Mouse (Mus musculus): Measurements from ENCODE around the gene Lsm14a. TPM values are rescaled to one million over a fixed set of nuclear protein-coding genes. Genes with fewer than 3 reads are reported as not detected.
A peak's percentile ranks its signal among the peaks of the same experiment; 100 is the strongest.

Gene Lsm14a
- 58.9 and 73.1 TPM in 2 replicates for polyA plus RNA-seq (2015; fragmentation: Nextera tagmentation; extraction: Ambion mirVana)

- Histone ChIP-seq H3K4me1 (replicated peaks) (peaks cover 15% of the 10 kb centered on the region), H3K27me3 (no peaks in the 10 kb centered on the region), H3K4me3 (no peak within 1 kb of the TSS), H3K4me2 (no peak within 1 kb of the TSS), H3K9me3 (no peaks in the 10 kb centered on the region), H3K9ac (no peak within 1 kb of the TSS), H3K36me3 (no peaks in the 10 kb centered on the region), H3K27ac (replicated peaks) (peak within 1 kb of the TSS; percentile 72; the same call in 1 of the 2 replicates)
- no peak for ATAC-seq (ENCODE audit: low read depth)
These were observed at the start of gene Lsm14a for GRCm38 (mm10) chr7:34393215-34393614. Gene Lsm14a (minus strand): TSS chr7:34393315.

GRCm38 (mm10) chr7:34438903-34439302 lies 45.8 kb upstream of the Lsm14a start:
- WGBS, result 51% methylated on average over 6 of the region's 6 CpGs

DNA sequence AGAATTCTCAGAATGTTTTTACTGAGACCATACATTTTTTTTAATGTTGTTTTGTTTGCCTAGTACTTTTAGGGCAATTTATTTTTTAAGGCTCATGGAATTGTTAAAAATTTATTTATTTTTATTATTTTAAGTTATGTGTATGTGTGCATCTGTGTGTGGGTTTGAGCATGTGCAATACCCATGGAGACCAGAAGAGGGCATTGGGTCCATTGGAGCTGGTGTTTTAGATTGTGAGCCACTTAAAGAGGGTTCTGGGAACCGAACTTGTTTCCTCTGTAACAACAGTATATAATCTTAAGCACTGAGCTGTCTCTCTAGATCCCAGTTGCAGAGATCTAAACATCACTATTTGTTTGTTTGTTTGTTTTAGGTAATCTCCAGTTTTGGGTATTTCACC lies 40.5 kb upstream of the Lsm14a start:
- H3K27me3 ChIP-seq, result no peaks in the 10 kb centered on the region
- WGBS, result 81% methylated on average over 1 of the region's 1 CpGs
- no peak for ATAC-seq (ENCODE audit: low read depth)

More at GRCm38 (mm10) chr7:34438903-34439302, 45.8 kb upstream of the Lsm14a start:
- Histone ChIP-seq H3K4me3 (no peak overlapping the region), H3K4me2 (no peak overlapping the region), H3K36me3 (no peaks in the 10 kb centered on the region), H3K9me3 (no peaks in the 10 kb centered on the region), H3K27me3 (no peaks in the 10 kb centered on the region), H3K9ac (no peak overlapping the region), H3K27ac (replicated peaks) (no peak overlapping the region), H3K4me1 (replicated peaks) (peaks cover 4% of the 10 kb centered on the region; the same call in 1 of the 2 replicates)
- no peak for ATAC-seq (ENCODE audit: low read depth)

GRCm38 (mm10) chr7:34421201-34421600 lies 28.1 kb upstream of the Lsm14a start:
- H3K4me3 ChIP-seq, result no peak overlapping the region
- 87% methylated on average over 2 of the region's 2 CpGs for WGBS
- ATAC-seq (ENCODE audit: low read depth), result no peak
- H3K27me3 ChIP-seq, result no peaks in the 10 kb centered on the region
- H3K27ac ChIP-seq (replicated peaks), result no peak overlapping the region
- H3K9me3 ChIP-seq, result no peaks in the 10 kb centered on the region
- no peaks in the 10 kb centered on the region for H3K36me3 ChIP-seq
- H3K4me1 ChIP-seq (replicated peaks), result no peaks in the 10 kb centered on the region
- H3K9ac ChIP-seq, result no peak overlapping the region
- H3K4me2 ChIP-seq, result no peak overlapping the region

More for the DNA sequence above, 40.5 kb upstream of the Lsm14a start:
- no peak overlapping the region for H3K9ac ChIP-seq
- no peaks in the 10 kb centered on the region for H3K9me3 ChIP-seq
- no peaks in the 10 kb centered on the region for H3K36me3 ChIP-seq
- no peak overlapping the region for H3K4me3 ChIP-seq
- no peak overlapping the region for H3K27ac ChIP-seq (replicated peaks)
- no peaks in the 10 kb centered on the region for H3K4me1 ChIP-seq (replicated peaks)
- H3K4me2 ChIP-seq, result no peak overlapping the region

DNA sequence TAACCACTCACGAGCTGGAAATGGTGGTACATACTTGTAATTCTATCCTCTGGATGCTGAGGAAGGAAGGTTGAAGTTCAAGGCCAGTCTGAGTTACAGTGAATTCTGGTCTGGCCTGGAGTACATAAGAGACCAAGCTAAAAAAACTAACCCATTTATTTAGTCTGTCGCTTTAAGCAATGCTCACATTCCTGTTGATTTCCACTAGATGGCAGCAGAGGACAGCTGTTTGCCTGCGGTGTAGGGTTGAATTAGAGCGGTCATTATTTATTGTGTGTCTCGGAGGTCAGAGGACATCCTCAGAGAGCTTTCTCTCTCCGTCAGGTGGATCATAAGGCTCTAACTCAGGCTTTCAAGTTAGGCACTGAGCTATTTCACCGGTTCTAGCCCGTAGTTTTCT lies 14.4 kb upstream of the Lsm14a start:
- H3K9me3 ChIP-seq, result no peaks in the 10 kb centered on the region
- WGBS, result 9% methylated on average over 8 of the region's 8 CpGs
- no peak overlapping the region for H3K27ac ChIP-seq (replicated peaks)
- H3K4me3 ChIP-seq, result no peak overlapping the region
- H3K4me1 ChIP-seq (replicated peaks), result no peaks in the 10 kb centered on the region
- H3K36me3 ChIP-seq, result no peaks in the 10 kb centered on the region
- no peaks in the 10 kb centered on the region for H3K27me3 ChIP-seq
- H3K4me2 ChIP-seq, result peak overlapping the region; percentile 32
- H3K9ac ChIP-seq, result no peak overlapping the region
- ATAC-seq (ENCODE audit: low read depth), result peak; percentile 65

DNA sequence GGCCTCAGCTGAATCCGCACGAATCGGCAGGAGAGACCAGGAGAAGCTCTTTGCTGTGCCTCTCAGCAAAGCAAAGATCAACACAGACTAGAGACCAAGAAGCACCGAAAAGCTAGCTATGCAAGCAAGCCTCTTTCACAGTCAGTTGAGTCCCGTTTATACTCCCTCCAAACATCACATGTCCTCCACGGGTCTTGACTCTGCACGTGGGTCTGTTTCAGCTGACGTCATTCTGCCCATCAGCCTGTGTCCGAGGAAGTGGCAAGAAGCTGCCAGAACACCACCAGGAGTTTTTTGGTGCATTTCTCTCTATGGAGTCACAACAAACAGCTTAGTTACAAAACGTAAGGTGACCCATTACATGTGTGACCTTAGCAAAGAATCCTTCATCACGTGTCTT lies 10.8 kb upstream of the Lsm14a start:
- Histone ChIP-seq H3K4me2 (no peak overlapping the region), H3K4me1 (replicated peaks) (no peaks in the 10 kb centered on the region), H3K36me3 (no peaks in the 10 kb centered on the region), H3K27me3 (no peaks in the 10 kb centered on the region), H3K9ac (no peak overlapping the region), H3K27ac (replicated peaks) (no peak overlapping the region), H3K9me3 (no peaks in the 10 kb centered on the region), H3K4me3 (no peak overlapping the region)
- no peak for ATAC-seq (ENCODE audit: low read depth)
- WGBS, result 83% methylated on average over 11 of the region's 11 CpGs

DNA sequence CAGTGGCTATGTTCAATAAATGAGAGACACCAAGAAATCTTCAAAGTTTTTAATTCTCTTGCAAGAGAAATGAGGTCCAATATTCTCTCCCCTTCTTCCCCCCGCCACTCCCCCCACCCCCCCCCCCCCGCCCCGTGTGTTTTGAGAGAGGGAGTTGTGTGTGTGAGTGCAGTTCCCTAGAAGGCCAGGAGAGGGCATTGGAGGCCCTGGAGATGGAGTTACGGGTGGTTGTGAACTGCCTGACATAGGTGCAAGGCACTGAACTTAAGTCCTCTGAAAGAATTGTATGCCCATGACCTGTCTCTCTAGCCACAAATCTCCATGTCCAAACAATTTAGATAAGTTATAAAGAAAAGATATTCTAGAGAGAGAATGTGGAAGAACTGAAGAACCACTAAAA lies 7.0 kb upstream of the Lsm14a start:
- no peak overlapping the region for H3K27ac ChIP-seq (replicated peaks)
- H3K4me2 ChIP-seq, result no peak overlapping the region
- H3K9me3 ChIP-seq, result no peaks in the 10 kb centered on the region
- 49% methylated on average over 4 of the region's 4 CpGs for WGBS
- H3K4me3 ChIP-seq, result no peak overlapping the region
- no peaks in the 10 kb centered on the region for H3K4me1 ChIP-seq (replicated peaks)
- H3K27me3 ChIP-seq, result no peaks in the 10 kb centered on the region
- ATAC-seq (ENCODE audit: low read depth), result no peak
- H3K36me3 ChIP-seq, result no peaks in the 10 kb centered on the region
- H3K9ac ChIP-seq, result no peak overlapping the region

- H3K9me3 ChIP-seq, result no peaks in the 10 kb centered on the region
- H3K4me2 ChIP-seq, result no peak overlapping the region
- H3K9ac ChIP-seq, result no peak overlapping the region
- H3K4me3 ChIP-seq, result no peak overlapping the region
- H3K27ac ChIP-seq (replicated peaks), result no peak overlapping the region
- no peaks in the 10 kb centered on the region for H3K27me3 ChIP-seq
- no peaks in the 10 kb centered on the region for H3K4me1 ChIP-seq (replicated peaks)
- no peak for ATAC-seq (ENCODE audit: low read depth)
- H3K36me3 ChIP-seq, result no peaks in the 10 kb centered on the region
- 77% methylated on average over 5 of the region's 5 CpGs for WGBS
These were observed 5.7 kb upstream of the Lsm14a start for GRCm38 (mm10) chr7:34398831-34399230.

DNA sequence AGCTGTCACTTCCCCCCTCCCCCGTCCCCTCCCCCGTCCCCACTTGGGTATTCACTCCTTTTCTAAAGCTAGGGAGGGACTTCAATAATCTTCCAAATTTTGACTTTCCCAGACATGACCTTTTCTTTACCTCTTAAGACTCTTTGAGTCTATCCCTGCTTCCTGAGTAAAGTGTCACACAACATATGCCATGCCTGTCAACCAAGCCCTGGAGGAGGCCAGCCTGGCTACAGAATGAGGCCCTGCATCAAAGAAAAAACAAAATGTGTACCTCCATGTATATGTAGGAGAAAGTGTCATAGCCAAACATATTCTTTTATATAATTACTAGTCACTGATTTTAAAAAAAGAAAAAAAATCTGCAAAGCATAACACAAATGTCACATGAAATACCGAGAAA lies 3.7 kb upstream of the Lsm14a start:
- H3K4me3 ChIP-seq, result no peak overlapping the region
- H3K4me2 ChIP-seq, result no peak overlapping the region
- no peak overlapping the region for H3K9ac ChIP-seq
- H3K27ac ChIP-seq (replicated peaks), result no peak overlapping the region
- ATAC-seq (ENCODE audit: low read depth), result no peak
- WGBS, result 81% methylated on average over 3 of the region's 3 CpGs
- H3K27me3 ChIP-seq, result no peaks in the 10 kb centered on the region
- H3K9me3 ChIP-seq, result no peaks in the 10 kb centered on the region
- H3K4me1 ChIP-seq (replicated peaks), result no peaks in the 10 kb centered on the region
- no peaks in the 10 kb centered on the region for H3K36me3 ChIP-seq

GRCm38 (mm10) chr7:34395761-34396160 lies 2.6 kb upstream of the Lsm14a start:
- 67% methylated on average over 6 of the region's 6 CpGs for WGBS
- peaks cover 5% of the 10 kb centered on the region for H3K4me1 ChIP-seq (replicated peaks)
- H3K9me3 ChIP-seq, result no peaks in the 10 kb centered on the region
- no peak overlapping the region for H3K4me3 ChIP-seq
- no peak overlapping the region for H3K27ac ChIP-seq (replicated peaks)
- no peak overlapping the region for H3K9ac ChIP-seq
- no peaks in the 10 kb centered on the region for H3K27me3 ChIP-seq
- no peaks in the 10 kb centered on the region for H3K36me3 ChIP-seq
- no peak for ATAC-seq (ENCODE audit: low read depth)
- H3K4me2 ChIP-seq, result no peak overlapping the region

GRCm38 (mm10) chr7:34394636-34395035 lies 1.5 kb upstream of the Lsm14a start:
- peak overlapping the region; percentile 72 for H3K27ac ChIP-seq (replicated peaks)
- 75% methylated on average over 5 of the region's 5 CpGs for WGBS
- ATAC-seq (ENCODE audit: low read depth), result no peak

GRCm38 (mm10) chr7:34394091-34394490 lies 976 bp upstream of the Lsm14a start:
- H3K4me2 ChIP-seq, result no peak overlapping the region
- H3K4me1 ChIP-seq (replicated peaks), result peaks cover 13% of the 10 kb centered on the region
- no peaks in the 10 kb centered on the region for H3K36me3 ChIP-seq
- peak overlapping the region; percentile 72; the same call in 1 of the 2 replicates for H3K27ac ChIP-seq (replicated peaks)
- no peak for ATAC-seq (ENCODE audit: low read depth)
- no peaks in the 10 kb centered on the region for H3K9me3 ChIP-seq
- H3K9ac ChIP-seq, result no peak overlapping the region
- WGBS, result 45% methylated on average over 2 of the region's 2 CpGs
- H3K4me3 ChIP-seq, result no peak overlapping the region
- H3K27me3 ChIP-seq, result no peaks in the 10 kb centered on the region

More at GRCm38 (mm10) chr7:34394636-34395035, 1.5 kb upstream of the Lsm14a start:
- Histone ChIP-seq H3K4me3 (no peak overlapping the region), H3K36me3 (no peaks in the 10 kb centered on the region), H3K9ac (no peak overlapping the region), H3K9me3 (no peaks in the 10 kb centered on the region), H3K4me1 (replicated peaks) (peaks cover 13% of the 10 kb centered on the region), H3K4me2 (no peak overlapping the region), H3K27me3 (no peaks in the 10 kb centered on the region)

- Histone ChIP-seq H3K9me3 (no peaks in the 10 kb centered on the region), H3K27ac (replicated peaks) (no peak overlapping the region), H3K9ac (no peak overlapping the region), H3K27me3 (no peaks in the 10 kb centered on the region), H3K4me1 (replicated peaks) (peaks cover 24% of the 10 kb centered on the region), H3K4me2 (no peak overlapping the region), H3K4me3 (no peak overlapping the region), H3K36me3 (no peaks in the 10 kb centered on the region)
- 68% methylated on average over 4 of the region's 4 CpGs for WGBS
- no peak for ATAC-seq (ENCODE audit: low read depth)
These were observed 780 bp downstream of the Lsm14a start for GRCm38 (mm10) chr7:34392335-34392734.
